Mouse (Mus musculus) MEL-GATA-1-ER (cell line): ENCODE results near the gene Dnm3.

Experiments used
- DNase-seq: peaks from one replicate; pipeline ENCODE4 v3.0.0-alpha.2; 2012; ENCODE audit warnings: low read depth; ENCODE audit errors: extremely low read depth

The Dnm3 gene

GRCm38 (mm10) chr1:162213066-162213465 lies 264.8 kb downstream of the Dnm3 start:
- DNase-seq = no peak

- no peak for DNase-seq
Observed at GRCm38 (mm10) chr1:162210529-162210928, 267.3 kb downstream of the Dnm3 start.

- DNase-seq = no peak
Observed at GRCm38 (mm10) chr1:162209487-162210149, 268.2 kb downstream of the Dnm3 start.

GRCm38 (mm10) chr1:162209010-162209409 lies 268.8 kb downstream of the Dnm3 start:
- no peak for DNase-seq

GRCm38 (mm10) chr1:162207708-162208043 lies 270.2 kb downstream of the Dnm3 start:
- no peak for DNase-seq

- DNase-seq = no peak
Observed at GRCm38 (mm10) chr1:162206998-162207707, 270.7 kb downstream of the Dnm3 start.

GRCm38 (mm10) chr1:162202465-162203348 lies 275.1 kb downstream of the Dnm3 start:
- DNase-seq = no peak

GRCm38 (mm10) chr1:162200446-162200845 lies 277.4 kb downstream of the Dnm3 start:
- DNase-seq = no peak

- no peak for DNase-seq
Observed at GRCm38 (mm10) chr1:162196812-162197680, 280.8 kb downstream of the Dnm3 start.

GRCm38 (mm10) chr1:162188744-162189143 lies 289.1 kb downstream of the Dnm3 start:
- DNase-seq = no peak

GRCm38 (mm10) chr1:162187352-162188120 lies 290.3 kb downstream of the Dnm3 start:
- no peak for DNase-seq

- DNase-seq = no peak
Observed at GRCm38 (mm10) chr1:162186470-162187351, 291.1 kb downstream of the Dnm3 start.

GRCm38 (mm10) chr1:162184003-162184748 lies 293.7 kb downstream of the Dnm3 start:
- no peak for DNase-seq

GRCm38 (mm10) chr1:162183438-162183837 lies 294.4 kb downstream of the Dnm3 start:
- no peak for DNase-seq

- DNase-seq = no peak
Observed at GRCm38 (mm10) chr1:162181187-162181975, 296.5 kb downstream of the Dnm3 start.

GRCm38 (mm10) chr1:162180451-162180850 lies 297.4 kb downstream of the Dnm3 start:
- no peak for DNase-seq

- no peak for DNase-seq
Observed at GRCm38 (mm10) chr1:162179401-162179800, 298.4 kb downstream of the Dnm3 start.

GRCm38 (mm10) chr1:162172806-162173205 lies 305.0 kb downstream of the Dnm3 start:
- DNase-seq = no peak
